Mouse (Mus musculus) small intestine, adult 2 months (tissue): Measurements from ENCODE around the gene Pir.

Experiments used
- CTCF ChIP-seq: fragments of 200-500 bp; IDR thresholded peaks from 2 replicates; pipeline ENCODE4 v1.5.1; 2012; ENCODE audit warnings: low read depth, mild to moderate bottlenecking, control low read depth, inconsistent platforms, low read length, moderate library complexity, mixed read lengths; ENCODE audit not compliant: insufficient replicate concordance, insufficient read length; ENCODE audit errors: extremely low read depth
- POLR2A ChIP-seq: fragments of 200-500 bp; IDR thresholded peaks from 2 replicates; pipeline ENCODE4 v1.6.1; 2012; ENCODE audit warnings: low read depth, mild to moderate bottlenecking, control low read depth, inconsistent platforms, low read length, moderate library complexity

DNA sequence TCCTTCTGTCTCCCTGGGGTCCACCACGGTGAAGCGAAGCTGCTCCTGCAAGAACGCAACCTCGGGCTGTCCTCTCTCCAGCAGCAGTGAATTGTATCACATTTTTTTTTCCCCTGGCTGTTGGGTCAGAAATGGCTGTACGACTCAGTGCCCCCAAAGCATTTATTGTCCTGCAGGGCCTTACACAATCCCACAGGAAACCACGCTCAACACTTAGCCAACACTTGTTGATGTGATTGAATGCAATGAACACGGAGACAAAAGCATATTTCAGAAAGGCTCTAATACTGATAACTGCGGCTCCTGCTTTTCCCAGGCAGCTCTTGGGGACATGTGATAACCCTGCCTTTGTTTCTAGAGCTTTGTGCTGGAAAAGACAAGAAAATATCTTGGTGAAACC is 11.1 kb upstream of the Pir start, which contains the start of gene Bmx:
- no peak for TF ChIP-seq POLR2A
- no peak for TF ChIP-seq CTCF
